23 mouse cellular contexts compared by ENCODE assay signal in genomic region chr2:119240075-119240818, GRCm38 (mm10). TPM values are rescaled to one million over a fixed set of nuclear protein-coding genes. Genes with fewer than 3 reads are reported as not detected.
DNase-seq lines count a peak whose midpoint lies in the region; ATAC-seq lines count a peak whose summit lies in the region.
"Had no signal": no experiment of that assay in that cellular context is flagged by ENCODE, and none has a peak within 500 bp of the region (broad histone marks: within the 10 kb centered on the region; RNA-seq: fewer than 3 reads in every experiment).

No protein-coding gene starts in this region.

- H3K27me3 ChIP-seq in intestine, embryonic 15.5 days (replicated peaks), result peaks cover 35% of the 10 kb centered on the region
- H3K27me3 ChIP-seq in stomach, embryonic 15.5 days (replicated peaks), result peaks cover 30% of the 10 kb centered on the region
- peaks cover 57% of the 10 kb centered on the region for H3K27me3 ChIP-seq in forebrain, embryonic 12.5 days

- H3K27ac ChIP-seq in intestine, embryonic 15.5 days, result peak overlapping the region; percentile 90
- H3K27ac ChIP-seq in stomach, embryonic 15.5 days, result peak overlapping the region; percentile 45; the same call in 1 of the 2 replicates
- no peak overlapping the region for H3K27ac ChIP-seq in forebrain, embryonic 12.5 days
- H3K27ac ChIP-seq: embryonic facial prominence, embryonic 15.5 days; forebrain, embryonic 10.5 days; hindbrain, embryonic 12.5 days; limb, embryonic 12.5 days; liver, embryonic 14.5 days had no signal

- WGBS in intestine, embryonic 15.5 days, result 51% methylated on average over 4 of the region's 4 CpGs
- WGBS in stomach, embryonic 15.5 days, result 56% methylated on average over 4 of the region's 4 CpGs
- 57% methylated on average over 4 of the region's 4 CpGs for WGBS in forebrain, embryonic 12.5 days

- peaks cover 20% of the 10 kb centered on the region for H3K4me1 ChIP-seq in intestine, embryonic 15.5 days (replicated peaks)
- H3K4me1 ChIP-seq in stomach, embryonic 15.5 days, result peaks cover 12% of the 10 kb centered on the region; the same call in 1 of the 2 replicates
- peaks cover 14% of the 10 kb centered on the region for H3K4me1 ChIP-seq in forebrain, embryonic 12.5 days

- no peaks in the 10 kb centered on the region for H3K9me3 ChIP-seq in intestine, embryonic 15.5 days
- H3K9me3 ChIP-seq in stomach, embryonic 15.5 days, result no peaks in the 10 kb centered on the region
- H3K9me3 ChIP-seq in forebrain, embryonic 12.5 days, result no peaks in the 10 kb centered on the region
- H3K9me3 ChIP-seq: embryonic facial prominence, embryonic 15.5 days; forebrain, embryonic 10.5 days; hindbrain, embryonic 12.5 days; limb, embryonic 12.5 days; megakaryocyte, embryonic 14.5 days had no signal

- H3K9ac ChIP-seq in intestine, embryonic 15.5 days, result peak overlapping the region; percentile 2; the same call in 1 of the 2 replicates
- no peak overlapping the region for H3K9ac ChIP-seq in stomach, embryonic 15.5 days
- no peak overlapping the region for H3K9ac ChIP-seq in forebrain, embryonic 12.5 days
- H3K9ac ChIP-seq: embryonic facial prominence, embryonic 15.5 days; hindbrain, embryonic 12.5 days; limb, embryonic 12.5 days; liver, embryonic 14.5 days had no signal

- H3K36me3 ChIP-seq in intestine, embryonic 15.5 days, result no peaks in the 10 kb centered on the region
- H3K36me3 ChIP-seq in stomach, embryonic 15.5 days, result no peaks in the 10 kb centered on the region
- no peaks in the 10 kb centered on the region for H3K36me3 ChIP-seq in forebrain, embryonic 12.5 days (replicated peaks)
- H3K36me3 ChIP-seq: embryonic facial prominence, embryonic 15.5 days; forebrain, embryonic 10.5 days; hindbrain, embryonic 12.5 days; limb, embryonic 12.5 days had no signal

- peak overlapping the region; percentile 82 for H3K4me2 ChIP-seq in intestine, embryonic 15.5 days (replicated peaks)
- peak overlapping the region; percentile 83 for H3K4me2 ChIP-seq in stomach, embryonic 15.5 days
- H3K4me2 ChIP-seq in forebrain, embryonic 12.5 days, result no peak overlapping the region
- H3K4me2 ChIP-seq: embryonic facial prominence, embryonic 15.5 days; hindbrain, embryonic 12.5 days; limb, embryonic 12.5 days had no signal

- H3K4me3 ChIP-seq in intestine, embryonic 15.5 days (replicated peaks), result peak overlapping the region; percentile 51
- H3K4me3 ChIP-seq in stomach, embryonic 15.5 days (replicated peaks), result 0 out of 2 replicates have a peak overlapping the region, but pooled peaks have one; percentile 8
- no peak overlapping the region for H3K4me3 ChIP-seq in forebrain, embryonic 12.5 days (replicated peaks)
- H3K4me3 ChIP-seq: embryonic facial prominence, embryonic 15.5 days; forebrain, embryonic 10.5 days; hindbrain, embryonic 12.5 days; limb, embryonic 12.5 days; megakaryocyte, embryonic 14.5 days had no signal

- peak; percentile 12 for DNase-seq in A20 (ENCODE audit: low read depth, low spot score)
- DNase-seq in ES-CJ7 (ENCODE audit: low read depth, low spot score), result peak; percentile 67
- no peak for DNase-seq in thymus, postnatal 4 days
- DNase-seq: cerebellum, adult 9-10 months; gastrocnemius, postnatal 25 days; lung, postnatal 14 days; right cerebral cortex, adult 18-20 months; spleen, adult 18-20 months; thymus, postnatal 36 days had no signal

- peak; percentile 85 for ATAC-seq in intestine, embryonic 15.5 days
- no peak for ATAC-seq in stomach, embryonic 15.5 days (ENCODE audit: insufficient read depth, low FRiP score, low read depth)
- ATAC-seq in activated CD4-positive, CD25-positive, alpha-beta regulatory T cell, adult 4 months, result no peak
- ATAC-seq in forebrain, embryonic 12.5 days (ENCODE audit: low FRiP score), result no peak
- ATAC-seq: inflammation-experienced regulatory T-cells, adult 6 months; midbrain, embryonic 16.5 days had no signal

RNA-seq across cellular contexts. Expression of gene Spint1, which starts 3.1 kb away (rescaled TPM):
- 96.1 and 108 TPM in 2 replicates for polyA plus RNA-seq in intestine, embryonic 15.5 days (2015; fragmentation: Nextera tagmentation; extraction: Ambion mirVana)
- 74.8 and 80.2 TPM in 2 replicates for polyA plus RNA-seq in stomach, embryonic 15.5 days (2015; fragmentation: Nextera tagmentation; extraction: Ambion mirVana)
- polyA plus RNA-seq in activated CD4-positive, CD25-positive, alpha-beta regulatory T cell, adult 4 months (2017; shearing (Covaris generic)), result not detected
- 2.0 and 2.1 TPM in 2 replicates for polyA plus RNA-seq in forebrain, embryonic 12.5 days (2016; fragmentation: Nextera tagmentation; extraction: Ambion mirVana)

RNA-seq across cellular contexts. Expression of gene Ppp1r14d, which starts 10.5 kb away (rescaled TPM):
- 15.2 and 18.1 TPM in 2 replicates for polyA plus RNA-seq in intestine, embryonic 15.5 days (2015; fragmentation: Nextera tagmentation; extraction: Ambion mirVana)
- 3.0 and 4.4 TPM in 2 replicates for polyA plus RNA-seq in stomach, embryonic 15.5 days (2015; fragmentation: Nextera tagmentation; extraction: Ambion mirVana)
- not detected for polyA plus RNA-seq in activated CD4-positive, CD25-positive, alpha-beta regulatory T cell, adult 4 months (2017; shearing (Covaris generic))
- polyA plus RNA-seq in forebrain, embryonic 12.5 days (2016; fragmentation: Nextera tagmentation; extraction: Ambion mirVana), result not detected in 2 replicates
- polyA plus RNA-seq: frontal cortex, adult 2 months; heart, postnatal 0 days; inflammation-experienced regulatory T-cells, adult 6 months; limb, embryonic 12.5 days; liver, embryonic 14.5 days; midbrain, embryonic 16.5 days had no signal

RNA-seq across cellular contexts. Expression of gene Rhov, which starts 30.8 kb away (rescaled TPM):
- polyA plus RNA-seq in intestine, embryonic 15.5 days (2015; fragmentation: Nextera tagmentation; extraction: Ambion mirVana), result 5.2 and 7.1 TPM in 2 replicates
- 27.1 and 28.4 TPM in 2 replicates for polyA plus RNA-seq in stomach, embryonic 15.5 days (2015; fragmentation: Nextera tagmentation; extraction: Ambion mirVana)
- not detected for polyA plus RNA-seq in activated CD4-positive, CD25-positive, alpha-beta regulatory T cell, adult 4 months (2017; shearing (Covaris generic))
- polyA plus RNA-seq in forebrain, embryonic 12.5 days (2016; fragmentation: Nextera tagmentation; extraction: Ambion mirVana), result 3.7 and 3.9 TPM in 2 replicates
- polyA plus RNA-seq: heart, postnatal 0 days had no signal

RNA-seq across cellular contexts. Expression of gene Dnajc17, which starts 31.7 kb away (rescaled TPM):
- 15.9 and 18.5 TPM in 2 replicates for polyA plus RNA-seq in intestine, embryonic 15.5 days (2015; fragmentation: Nextera tagmentation; extraction: Ambion mirVana)
- 18.5 and 19.4 TPM in 2 replicates for polyA plus RNA-seq in stomach, embryonic 15.5 days (2015; fragmentation: Nextera tagmentation; extraction: Ambion mirVana)
- 10 to 100 TPM; 21.8 to 29.0 TPM for polyA plus RNA-seq in activated CD4-positive, CD25-positive, alpha-beta regulatory T cell, adult 4 months (2017; shearing (Covaris generic))
- 26.0 and 26.7 TPM in 2 replicates for polyA plus RNA-seq in forebrain, embryonic 12.5 days (2016; fragmentation: Nextera tagmentation; extraction: Ambion mirVana)

RNA-seq across cellular contexts. Expression of gene Zfyve19, which starts 31.8 kb away (rescaled TPM):
- 59.3 and 64.9 TPM in 2 replicates for polyA plus RNA-seq in intestine, embryonic 15.5 days (2015; fragmentation: Nextera tagmentation; extraction: Ambion mirVana)
- 48.7 and 58.0 TPM in 2 replicates for polyA plus RNA-seq in stomach, embryonic 15.5 days (2015; fragmentation: Nextera tagmentation; extraction: Ambion mirVana)
- polyA plus RNA-seq in activated CD4-positive, CD25-positive, alpha-beta regulatory T cell, adult 4 months (2017; shearing (Covaris generic)), result 10 to 100 TPM; 31.4 to 44.0 TPM
- polyA plus RNA-seq in forebrain, embryonic 12.5 days (2016; fragmentation: Nextera tagmentation; extraction: Ambion mirVana), result 45.9 and 51.1 TPM in 2 replicates

Comparison
In these comparisons a context has a peak if more than half of its experiments do, and no peak if none do; other contexts are left out.
1. RNA of gene Spint1, which starts 3.1 kb away (polyA plus RNA-seq): 96.1 to 108 TPM in intestine, embryonic 15.5 days and 74.8 to 80.2 TPM in stomach, embryonic 15.5 days; 2.0 to 2.1 TPM in forebrain, embryonic 12.5 days and not detected in activated CD4-positive, CD25-positive, alpha-beta regulatory T cell, adult 4 months; every median in the first group is over 10 times any median in the second.